Mouse (Mus musculus) lung, postnatal 0 days (tissue): ENCODE results near the gene Rnf31. TPM values are rescaled to one million over a fixed set of nuclear protein-coding genes. Genes with fewer than 3 reads are reported as not detected.
A peak's percentile ranks its signal among the peaks of the same experiment; 100 is the strongest.

Source experiments
- ATAC-seq: fragments of 200-750 bp; cut with Nextera tagmentation; 2 replicates; pipeline ENCODE4 v1.8.0; 2017; ENCODE audit warnings: moderate library complexity
- DNase-seq: peaks from one replicate; pipeline ENCODE4 v3.0.0-alpha.2; 2016; ENCODE audit warnings: low spot score
- H3K27ac ChIP-seq: fragments of 300-500 bp; sonication (generic); 2 replicates; pipeline ENCODE4 v1.5.1; 2014; ENCODE audit warnings: antibody characterized with exemption, mild to moderate bottlenecking, low read length, mixed read lengths
- H3K27me3 ChIP-seq: fragments of 300-500 bp; sonication (generic); replicated peaks from 2 replicates; pipeline ENCODE4 v1.6.1; 2014; ENCODE audit warnings: low read length, mixed read lengths; ENCODE audit not compliant: insufficient read depth
- H3K36me3 ChIP-seq: fragments of 300-500 bp; sonication (generic); 2 replicates; pipeline ENCODE4 v1.6.1; 2014; ENCODE audit warnings: low read length, mixed read lengths; ENCODE audit not compliant: insufficient read depth
- H3K4me1 ChIP-seq: fragments of 300-500 bp; sonication (generic); 2 replicates; pipeline ENCODE4 v1.6.1; 2014; ENCODE audit warnings: antibody characterized with exemption, low read depth, low read length, mixed read lengths; ENCODE audit not compliant: insufficient read depth
- H3K4me2 ChIP-seq: fragments of 300-500 bp; sonication (generic); replicated peaks from 2 replicates; pipeline ENCODE4 v1.6.1; 2014; ENCODE audit warnings: low read depth, mild to moderate bottlenecking, low read length, moderate library complexity, mixed read lengths
- H3K4me3 ChIP-seq: fragments of 300-500 bp; sonication (generic); 2 replicates; pipeline ENCODE4 v1.5.1; 2014; ENCODE audit warnings: low read depth, low read length
- H3K9ac ChIP-seq: fragments of 300-500 bp; sonication (generic); replicated peaks from 2 replicates; pipeline ENCODE4 v1.6.1; 2014; ENCODE audit warnings: low read depth, mild to moderate bottlenecking
- H3K9me3 ChIP-seq: fragments of 300-500 bp; sonication (generic); 2 replicates; pipeline ENCODE4 v1.6.1; 2016; ENCODE audit warnings: low read length, mixed read lengths
- CTCF ChIP-seq: IDR thresholded peaks from 2 replicates; pipeline ENCODE4 v1.5.1; 2016; ENCODE audit warnings: antibody characterized with exemption, mild to moderate bottlenecking
- EP300 ChIP-seq: IDR thresholded peaks from 2 replicates; pipeline ENCODE4 v1.6.1; 2016; ENCODE audit warnings: antibody characterized with exemption, mild to moderate bottlenecking, control low read depth
- WGBS: fragments of 180-500 bp; shearing (Covaris S2); extraction: QIAGEN DNeasy Blood & Tissue Kit; methylation state at CpG from one replicate; pipeline ENCODE4 v1.1.7; 2014; 5-methylcytosine and 5-hydroxymethylcytosine counted together
- polyA plus RNA-seq: library from polyadenylated mRNA; unstranded; fragments of >200 nt; fragmentation: Nextera tagmentation; extraction: Ambion mirVana; gene quantifications from 2 replicates; pipeline ENCODE4 v1.2.1, GENCODE M21; 2015

Rnf31 gene
- polyA plus RNA-seq, 1 experiment from 2014 or later: 24.1 TPM

DNA sequence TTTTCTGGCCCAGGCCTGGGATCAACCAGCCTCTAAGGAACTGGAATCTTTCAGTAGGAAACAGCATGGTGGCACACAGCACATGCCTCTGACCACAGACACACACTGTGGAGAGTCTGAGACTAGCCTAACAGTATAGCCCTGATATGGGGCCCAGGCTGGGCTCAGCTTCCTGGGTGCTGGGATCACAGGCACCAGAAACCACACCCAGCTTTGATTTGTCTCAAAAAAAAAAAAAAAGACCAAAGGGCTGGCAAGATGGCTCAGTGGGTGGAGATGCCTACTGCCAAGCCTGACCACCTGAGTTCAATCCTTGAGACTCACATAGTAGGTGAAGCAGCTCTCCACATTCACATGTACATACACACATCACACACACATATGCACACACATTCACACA is 36.9 kb upstream of the Rnf31 start:
- no peak for TF ChIP-seq CTCF
- no peaks in the 10 kb centered on the region for H3K27me3 ChIP-seq
- no peak overlapping the region for H3K4me3 ChIP-seq
- ATAC-seq (no peak), DNase-seq (no peak)
- H3K27ac ChIP-seq: no peak overlapping the region
- H3K36me3 ChIP-seq: 0 out of 2 replicates have a peak, but pooled peaks cover 3% of the 10 kb centered on the region
- no peaks in the 10 kb centered on the region for H3K4me1 ChIP-seq
- no peaks in the 10 kb centered on the region for H3K9me3 ChIP-seq
- no peak overlapping the region for H3K4me2 ChIP-seq
- no peak overlapping the region for H3K9ac ChIP-seq

- TF ChIP-seq EP300 (no peak), CTCF (no peak)
- no peak for ATAC-seq
- no peaks in the 10 kb centered on the region for H3K4me1 ChIP-seq
Measured at GRCm38 (mm10) chr14:55555788-55556187, 35.7 kb upstream of the Rnf31 start.

DNA sequence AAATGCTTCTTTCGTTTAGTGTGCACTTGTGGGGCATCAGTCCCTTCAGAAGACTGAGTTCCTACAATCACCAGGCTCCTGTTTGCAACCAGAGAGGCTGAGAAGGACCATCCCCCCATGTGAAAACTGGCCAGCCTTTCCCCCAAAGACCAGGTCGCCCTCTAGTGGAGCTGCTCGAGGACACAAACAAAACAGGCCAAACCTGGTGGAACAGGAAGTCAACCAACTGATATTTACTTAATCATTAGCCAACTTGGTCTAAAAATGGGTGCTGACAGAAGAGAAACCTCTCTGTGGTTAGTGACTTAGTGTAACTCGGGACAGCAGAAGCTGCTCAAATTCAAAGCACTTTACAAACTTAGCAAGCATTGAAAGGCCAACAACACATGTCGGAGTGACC is 34.5 kb upstream of the Rnf31 start:
- H3K27ac ChIP-seq: peak overlapping the region; percentile 58
- H3K36me3 ChIP-seq: no peaks in the 10 kb centered on the region
- no peaks in the 10 kb centered on the region for H3K27me3 ChIP-seq
- no peak overlapping the region for H3K4me3 ChIP-seq
- DNase-seq (peak; percentile 95), ATAC-seq (no peak)
- no peak overlapping the region for H3K4me2 ChIP-seq
- peaks cover 7% of the 10 kb centered on the region; the same call in 1 of the 2 replicates for H3K4me1 ChIP-seq
- TF ChIP-seq CTCF (peak; percentile 96), EP300 (peak; percentile 55)
- H3K9me3 ChIP-seq: no peaks in the 10 kb centered on the region
- H3K9ac ChIP-seq: no peak overlapping the region
- WGBS: 20% methylated on average over 5 of the region's 5 CpGs

More at GRCm38 (mm10) chr14:55555788-55556187, 35.7 kb upstream of the Rnf31 start:
- Histone ChIP-seq H3K9me3 (no peaks in the 10 kb centered on the region), H3K27me3 (no peaks in the 10 kb centered on the region), H3K36me3 (no peaks in the 10 kb centered on the region), H3K9ac (no peak overlapping the region), H3K4me3 (no peak overlapping the region), H3K4me2 (no peak overlapping the region), H3K27ac (no peak overlapping the region)
- DNase-seq: no peak
- WGBS: 67% methylated on average over 3 of the region's 3 CpGs

GRCm38 (mm10) chr14:55557587-55557986 is 33.9 kb upstream of the Rnf31 start:
- Histone ChIP-seq H3K4me1 (peaks cover 7% of the 10 kb centered on the region; the same call in 1 of the 2 replicates), H3K9ac (no peak overlapping the region), H3K36me3 (no peaks in the 10 kb centered on the region), H3K4me2 (no peak overlapping the region), H3K27ac (peak overlapping the region; percentile 58), H3K4me3 (no peak overlapping the region), H3K27me3 (no peaks in the 10 kb centered on the region), H3K9me3 (no peaks in the 10 kb centered on the region)
- TF ChIP-seq EP300 (no peak), CTCF (no peak)
- DNase-seq: peak; percentile 21
- no peak for ATAC-seq
- 79% methylated on average over 3 of the region's 3 CpGs for WGBS

- Histone ChIP-seq H3K4me3 (peak overlapping the region; percentile 58; the same call in 1 of the 2 replicates), H3K9me3 (no peaks in the 10 kb centered on the region), H3K9ac (peak overlapping the region; percentile 60; the same call in 1 of the 2 replicates), H3K4me1 (peaks cover 7% of the 10 kb centered on the region; the same call in 1 of the 2 replicates), H3K36me3 (no peaks in the 10 kb centered on the region), H3K27ac (peak overlapping the region; percentile 99), H3K4me2 (peak overlapping the region; percentile 52), H3K27me3 (no peaks in the 10 kb centered on the region)
- ATAC-seq (no peak), DNase-seq (peak; percentile 38)
- no peak for TF ChIP-seq EP300
- 47% methylated on average over 6 of the region's 6 CpGs for WGBS
Measured at GRCm38 (mm10) chr14:55558740-55559448, 32.6 kb upstream of the Rnf31 start.

GRCm38 (mm10) chr14:55559799-55560201 is 31.7 kb upstream of the Rnf31 start, which contains the start of gene Dcaf11:
TSS of gene Dcaf11 (plus strand) at chr14:55560006.
- Histone ChIP-seq H3K27ac (peak within 1 kb of the TSS; percentile 99), H3K9ac (peak within 1 kb of the TSS; percentile 60), H3K9me3 (no peaks in the 10 kb centered on the region), H3K4me3 (peak within 1 kb of the TSS; percentile 58), H3K36me3 (peaks cover 6% of the 10 kb centered on the region; the same call in 1 of the 2 replicates), H3K4me2 (peak within 1 kb of the TSS; percentile 86), H3K4me1 (peaks cover 7% of the 10 kb centered on the region; the same call in 1 of the 2 replicates), H3K27me3 (no peaks in the 10 kb centered on the region)
- ATAC-seq (peak; percentile 78), DNase-seq (peak; percentile 97)
- TF ChIP-seq EP300 (no peak; the same call in 1 of the 2 replicates), CTCF (peak; percentile 60)
- under 1% methylated on average over 27 of the region's 27 CpGs for WGBS
